Mouse (Mus musculus): ENCODE data around the gene Csf2rb2.
"Not testable (repeated sequence)": the region's sequence is repeated elsewhere in the genome, so short reads cannot be mapped to it uniquely, and the experiment has no call there.

Csf2rb2 gene

DNA sequence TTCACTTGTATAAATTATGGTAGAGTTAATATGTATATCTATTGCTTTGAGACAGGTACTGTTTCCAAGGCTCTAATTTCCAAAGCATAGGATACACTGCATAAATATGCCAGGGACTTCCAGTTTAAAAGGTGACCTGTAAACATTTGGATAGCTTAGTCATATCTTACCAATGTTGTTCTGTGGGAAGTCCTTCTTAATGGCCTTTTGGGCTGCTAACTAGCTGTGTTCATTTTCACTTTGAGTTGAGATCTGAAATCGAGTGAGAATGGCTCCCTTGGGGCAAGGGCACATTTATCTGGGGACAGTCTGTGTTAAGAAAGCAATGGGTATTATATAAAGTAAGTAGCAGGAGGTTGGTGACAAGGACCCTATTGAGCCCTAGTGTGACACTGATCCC is 17.8 kb upstream of the Csf2rb2 start:
- in situ Hi-C loops (cut with MboI; ENCODE audit: low pct_unique_long_range_greater_than_20kb in 1 of 2, low sequenced_read_pairs in 2 of 2, unreplicated experiment in 1 of 2) = loop anchor here in 1 of 2 experiments (10.0 kb wide), 1 partner anchor 59 kb away; no protein-coding TSS in a partner anchor

- in situ Hi-C loops (cut with MboI; ENCODE audit: low pct_unique_long_range_greater_than_20kb in 1 of 2, low sequenced_read_pairs in 2 of 2, unreplicated experiment in 1 of 2) = loop anchor here in 1 of 2 experiments (10.0 kb wide), 1 partner anchor 56 kb away; no protein-coding TSS in a partner anchor
Measured at GRCm38 (mm10) chr15:78320825-78321496, 15.4 kb upstream of the Csf2rb2 start.

GRCm38 (mm10) chr15:78318338-78319171 is 13.0 kb upstream of the Csf2rb2 start:
- in situ Hi-C loops (cut with MboI; ENCODE audit: low pct_unique_long_range_greater_than_20kb in 1 of 2, low sequenced_read_pairs in 2 of 2, unreplicated experiment in 1 of 2) = not testable (repeated sequence)

GRCm38 (mm10) chr15:78313659-78314058 is 8.1 kb upstream of the Csf2rb2 start:
- in situ Hi-C loops (cut with MboI; ENCODE audit: low pct_unique_long_range_greater_than_20kb in 1 of 2, low sequenced_read_pairs in 2 of 2, unreplicated experiment in 1 of 2) = not testable (repeated sequence)

DNA sequence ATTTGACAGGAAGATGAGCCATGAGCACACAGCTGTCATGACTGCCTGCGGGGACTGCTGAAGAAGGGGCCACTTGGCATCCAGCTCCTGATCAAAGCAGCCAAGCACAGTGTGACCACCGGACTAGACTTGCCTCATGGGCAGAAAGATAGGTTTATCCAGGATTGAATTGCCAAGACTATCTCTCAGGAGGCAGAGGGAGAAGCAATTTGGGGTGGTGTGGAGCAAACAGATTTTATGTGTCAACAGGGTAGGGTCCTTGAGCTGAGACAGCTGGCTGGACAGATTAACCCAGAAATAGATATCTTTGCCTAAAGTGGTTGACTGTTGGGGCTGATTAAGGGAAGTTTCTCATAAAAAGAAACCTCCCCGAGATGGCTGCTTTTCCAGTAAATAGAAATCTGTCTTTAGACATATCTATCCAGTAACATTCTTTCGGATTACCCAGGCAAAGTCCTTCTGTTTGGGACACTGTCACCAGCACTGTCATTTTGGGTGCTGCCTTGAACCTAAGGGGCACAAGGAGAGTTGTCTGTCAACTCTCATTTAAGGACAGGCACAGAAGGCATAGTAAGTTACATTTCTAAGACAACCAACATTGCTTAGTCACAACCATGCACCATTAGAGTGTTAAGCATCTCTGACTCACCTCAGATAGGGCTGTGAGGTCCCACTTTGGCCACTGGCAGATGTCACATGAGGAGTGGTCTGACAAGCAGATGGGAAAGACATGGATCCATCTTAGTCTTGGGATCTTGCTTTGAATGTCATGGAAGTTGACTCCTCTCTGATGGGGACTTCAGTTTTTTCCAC is 7.1 kb upstream of the Csf2rb2 start:
- in situ Hi-C loops (cut with MboI; ENCODE audit: low pct_unique_long_range_greater_than_20kb in 1 of 2, low sequenced_read_pairs in 2 of 2, unreplicated experiment in 1 of 2) = not testable (repeated sequence)

DNA sequence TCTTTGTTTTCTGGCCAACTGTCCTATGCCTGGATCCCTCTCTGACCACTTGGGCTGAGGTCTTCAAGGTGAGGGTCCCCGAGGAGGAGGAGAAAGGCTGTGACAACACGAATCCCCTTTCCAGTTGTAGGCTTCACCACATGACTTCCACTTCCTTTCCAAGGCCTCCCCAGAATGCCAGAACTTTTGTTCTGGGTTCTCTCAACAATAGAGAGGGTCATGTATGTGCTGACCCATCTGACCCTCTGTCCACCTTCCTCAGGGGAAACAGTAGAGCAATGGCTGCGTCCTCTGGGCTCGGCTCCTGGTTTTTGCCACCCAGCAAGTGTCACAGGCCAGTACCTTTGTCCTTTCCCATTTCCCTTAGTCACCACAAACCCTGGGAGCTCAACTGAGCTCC is 5.5 kb upstream of the Csf2rb2 start:
- in situ Hi-C loops (cut with MboI; ENCODE audit: low pct_unique_long_range_greater_than_20kb in 1 of 2, low sequenced_read_pairs in 2 of 2, unreplicated experiment in 1 of 2) = no loop called here

DNA sequence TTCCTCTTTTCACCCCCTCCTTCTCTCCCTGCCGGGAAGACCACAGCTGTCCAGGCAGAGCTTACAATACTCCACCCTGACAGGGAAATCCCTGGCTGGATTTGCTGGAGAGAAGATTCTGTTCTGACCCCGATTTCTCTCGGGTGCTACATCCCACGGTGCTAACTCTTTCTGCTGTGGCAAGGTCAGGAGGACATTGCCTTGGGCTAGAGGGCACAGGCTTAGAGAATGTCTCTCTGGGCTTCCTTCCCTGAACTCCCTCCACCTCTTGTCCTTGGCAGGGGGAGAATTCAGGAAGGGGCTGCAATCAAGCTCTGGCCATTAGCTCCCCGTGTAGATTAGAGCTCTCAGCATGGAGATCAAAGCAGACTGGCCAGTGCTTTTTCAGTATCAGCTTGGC is 4.3 kb upstream of the Csf2rb2 start:
- in situ Hi-C loops (cut with MboI; ENCODE audit: low pct_unique_long_range_greater_than_20kb in 1 of 2, low sequenced_read_pairs in 2 of 2, unreplicated experiment in 1 of 2) = no loop called here

DNA sequence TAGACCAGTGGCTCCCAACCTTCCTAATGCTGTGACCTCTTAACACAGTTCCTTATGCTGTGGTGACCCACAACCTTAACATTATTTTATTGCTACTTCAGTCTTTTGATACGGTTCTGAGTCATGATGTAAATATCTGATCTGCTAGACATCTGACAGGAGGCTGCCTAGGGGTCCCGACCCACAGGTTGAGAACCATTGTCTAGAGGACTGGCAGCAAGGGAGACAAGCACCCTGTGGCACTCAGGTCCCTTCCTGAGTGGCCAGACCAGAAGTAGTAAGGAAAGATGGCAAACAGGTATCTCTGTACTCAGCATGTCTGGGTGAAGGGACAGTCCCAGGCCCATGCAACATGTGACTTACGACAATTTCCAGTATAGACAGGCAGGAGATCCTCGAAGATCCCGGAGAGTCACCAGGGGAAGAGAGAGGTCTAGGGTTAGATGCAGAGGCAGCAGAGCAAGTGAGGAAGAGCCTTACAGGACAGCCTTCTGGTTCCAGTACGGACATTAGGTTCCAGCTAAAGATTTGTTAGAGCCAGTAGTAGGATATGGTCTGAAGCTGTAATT is 1.8 kb downstream of the Csf2rb2 start:
- in situ Hi-C loops (cut with MboI; ENCODE audit: low pct_unique_long_range_greater_than_20kb in 1 of 2, low sequenced_read_pairs in 2 of 2, unreplicated experiment in 1 of 2) = no loop called here

GRCm38 (mm10) chr15:78302718-78303117 is 2.8 kb downstream of the Csf2rb2 start:
- in situ Hi-C loops (cut with MboI; ENCODE audit: low pct_unique_long_range_greater_than_20kb in 1 of 2, low sequenced_read_pairs in 2 of 2, unreplicated experiment in 1 of 2) = no loop called here

DNA sequence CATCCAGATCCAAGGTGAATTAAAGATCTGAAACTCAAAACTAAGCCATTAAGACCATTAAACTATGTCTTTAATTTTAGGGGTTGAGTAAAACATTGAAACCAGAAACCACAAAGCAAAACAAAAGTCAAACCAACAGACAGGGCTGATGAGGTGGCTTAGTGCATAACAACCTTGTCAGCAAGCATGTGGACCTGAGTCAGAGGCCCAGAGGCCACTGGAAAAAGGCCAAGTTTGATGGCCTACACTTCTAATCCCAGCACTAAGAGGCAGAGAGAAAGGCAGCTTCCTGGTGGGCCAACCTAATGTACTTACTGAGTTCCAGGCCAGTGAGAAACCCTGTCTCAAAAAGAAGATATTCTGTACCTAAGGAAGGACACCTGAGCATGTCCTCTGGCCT is 4.7 kb downstream of the Csf2rb2 start:
- in situ Hi-C loops (cut with MboI; ENCODE audit: low pct_unique_long_range_greater_than_20kb in 1 of 2, low sequenced_read_pairs in 2 of 2, unreplicated experiment in 1 of 2) = no loop called here

DNA sequence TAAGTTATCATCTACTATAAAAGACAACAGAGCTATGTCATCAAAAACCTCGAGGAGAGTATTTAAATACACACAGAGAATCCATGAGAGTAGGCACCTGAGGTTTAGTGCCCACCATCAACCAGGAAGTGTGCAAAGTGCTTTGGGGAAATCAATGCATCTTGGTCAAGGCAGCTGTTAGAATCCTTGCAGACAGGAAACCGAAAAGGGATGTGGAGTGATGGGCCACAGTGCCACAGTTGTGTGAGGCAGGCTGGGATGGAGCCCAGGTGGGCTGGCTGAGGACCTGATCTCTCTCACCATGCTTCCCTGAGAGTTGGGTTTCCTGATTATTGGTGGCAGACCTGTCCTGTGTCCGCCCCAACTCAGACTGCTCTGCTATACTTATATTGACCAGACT is 5.9 kb downstream of the Csf2rb2 start:
- in situ Hi-C loops (cut with MboI; ENCODE audit: low pct_unique_long_range_greater_than_20kb in 1 of 2, low sequenced_read_pairs in 2 of 2, unreplicated experiment in 1 of 2) = no loop called here

DNA sequence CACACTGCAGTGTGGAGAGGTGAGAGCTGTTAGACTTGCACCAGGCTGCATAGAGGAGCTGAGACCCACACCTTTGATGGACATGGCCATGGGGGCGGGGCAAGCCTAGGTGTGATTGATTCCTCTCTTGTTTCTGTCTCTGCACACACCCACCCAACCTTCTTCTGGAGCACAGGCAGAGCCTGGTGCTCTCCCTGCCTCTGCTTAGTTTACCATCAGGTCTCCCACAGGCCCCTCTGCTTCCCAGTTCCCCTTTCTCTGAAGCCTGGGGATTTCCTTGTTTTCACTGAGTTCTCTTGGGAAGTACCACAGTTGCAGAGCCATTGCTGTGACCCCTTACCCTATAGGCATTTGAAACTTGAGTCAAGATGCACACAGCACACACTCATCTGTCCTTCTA is 7.0 kb downstream of the Csf2rb2 start:
- in situ Hi-C loops (cut with MboI; ENCODE audit: low pct_unique_long_range_greater_than_20kb in 1 of 2, low sequenced_read_pairs in 2 of 2, unreplicated experiment in 1 of 2) = no loop called here

DNA sequence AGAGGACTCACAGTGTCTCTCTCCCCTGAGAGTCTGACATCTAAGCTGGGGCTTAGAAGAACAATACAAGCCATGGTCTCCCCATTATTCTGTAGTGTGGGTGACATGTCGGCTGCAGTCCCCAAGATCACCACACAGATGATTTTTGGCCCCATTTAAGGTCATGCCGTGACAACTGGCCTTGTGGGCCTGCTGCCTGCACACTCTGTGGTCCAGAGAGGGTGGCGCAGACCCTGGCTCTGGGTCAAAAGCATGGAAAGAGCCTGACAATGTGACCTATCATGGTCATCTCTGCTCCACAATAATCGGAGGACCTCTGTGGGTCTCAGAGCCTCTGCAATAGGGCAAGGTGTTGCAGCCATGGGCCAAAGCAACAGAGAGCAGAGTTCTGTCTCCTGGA is 11.8 kb downstream of the Csf2rb2 start:
- in situ Hi-C loops (cut with MboI; ENCODE audit: low pct_unique_long_range_greater_than_20kb in 1 of 2, low sequenced_read_pairs in 2 of 2, unreplicated experiment in 1 of 2) = no loop called here

DNA sequence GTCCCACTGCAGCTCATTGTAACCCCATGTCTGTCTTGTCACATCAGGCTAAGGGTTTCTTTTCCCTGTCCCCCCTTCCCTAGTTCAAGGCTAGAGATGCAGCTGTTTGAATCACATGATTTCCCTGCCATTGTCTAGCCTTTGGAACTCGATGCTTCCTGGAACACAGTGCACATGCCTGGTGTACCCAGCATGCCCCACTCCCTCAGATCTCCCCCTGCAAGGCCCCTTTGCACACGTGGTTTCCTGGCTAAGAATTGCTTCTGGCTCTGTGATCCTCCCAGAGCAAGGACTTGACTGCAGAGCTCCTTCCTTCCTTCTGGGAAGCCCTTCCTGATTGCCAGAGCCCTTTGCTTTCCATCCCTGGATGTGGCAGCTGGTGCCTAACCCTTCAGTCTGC is 12.3 kb downstream of the Csf2rb2 start:
- in situ Hi-C loops (cut with MboI; ENCODE audit: low pct_unique_long_range_greater_than_20kb in 1 of 2, low sequenced_read_pairs in 2 of 2, unreplicated experiment in 1 of 2) = not testable (repeated sequence)

- in situ Hi-C loops (cut with MboI; ENCODE audit: low pct_unique_long_range_greater_than_20kb in 1 of 2, low sequenced_read_pairs in 2 of 2, unreplicated experiment in 1 of 2) = not testable (repeated sequence)
Measured at GRCm38 (mm10) chr15:78289775-78290174, 15.7 kb downstream of the Csf2rb2 start.

DNA sequence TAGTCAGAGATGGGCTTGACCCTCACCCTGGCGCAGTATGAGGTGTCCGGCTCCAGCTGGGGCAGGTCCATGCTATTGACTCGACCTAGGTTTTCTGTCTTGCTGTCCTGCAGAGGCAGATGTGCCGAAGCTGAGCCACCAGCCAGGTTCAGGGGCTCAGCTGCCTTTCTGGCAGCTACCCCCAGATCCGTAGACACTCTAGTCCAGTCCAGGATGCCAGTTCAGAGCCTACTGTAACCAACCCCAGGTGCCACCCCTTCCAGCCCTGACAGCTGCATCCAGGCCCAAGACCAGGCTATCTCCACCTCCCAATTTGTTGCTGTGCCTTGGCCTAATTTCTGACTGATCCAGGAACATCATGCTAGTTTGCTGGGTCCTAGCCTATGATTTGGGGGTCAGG is 17.6 kb downstream of the Csf2rb2 start:
- in situ Hi-C loops (cut with MboI; ENCODE audit: low pct_unique_long_range_greater_than_20kb in 1 of 2, low sequenced_read_pairs in 2 of 2, unreplicated experiment in 1 of 2) = no loop called here

DNA sequence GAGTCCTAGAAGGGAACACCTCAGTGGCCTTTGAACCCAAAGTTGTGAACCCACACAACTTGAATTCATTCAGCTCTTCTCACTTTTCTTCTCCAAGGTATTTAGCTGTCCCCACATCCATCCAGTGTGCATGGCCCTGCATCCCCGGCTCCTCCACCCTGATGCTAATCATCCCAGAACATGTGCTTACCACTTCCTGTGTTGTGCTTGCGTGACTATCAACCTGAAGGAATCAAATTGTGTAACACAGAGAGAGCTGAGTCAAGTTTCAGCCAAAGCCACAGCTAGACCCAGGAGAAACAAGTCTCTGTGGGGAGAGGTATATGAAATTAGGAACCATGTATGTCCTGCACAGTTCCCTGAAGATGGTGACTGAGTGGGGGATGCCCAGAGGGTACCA is 27.2 kb downstream of the Csf2rb2 start:
- in situ Hi-C loops (cut with MboI; ENCODE audit: low pct_unique_long_range_greater_than_20kb in 1 of 2, low sequenced_read_pairs in 2 of 2, unreplicated experiment in 1 of 2) = no loop called here

DNA sequence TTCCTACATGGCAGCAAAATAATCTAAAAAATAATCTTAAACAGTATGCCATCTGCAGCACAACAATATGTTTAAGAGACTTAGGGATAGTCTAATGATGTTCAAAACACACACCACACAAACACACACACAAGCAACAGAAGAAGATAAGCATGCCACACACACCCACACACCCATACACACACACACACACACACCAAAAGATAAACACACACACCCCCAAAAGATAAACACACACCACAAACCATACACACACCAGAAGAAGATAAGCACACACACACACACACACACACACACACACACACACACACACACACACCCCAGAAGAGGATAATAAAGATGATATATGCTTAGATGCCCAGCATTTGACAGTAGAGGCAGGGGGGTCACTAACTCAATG is 34.3 kb downstream of the Csf2rb2 start:
- in situ Hi-C loops (cut with MboI; ENCODE audit: low pct_unique_long_range_greater_than_20kb in 1 of 2, low sequenced_read_pairs in 2 of 2, unreplicated experiment in 1 of 2) = no loop called here

DNA sequence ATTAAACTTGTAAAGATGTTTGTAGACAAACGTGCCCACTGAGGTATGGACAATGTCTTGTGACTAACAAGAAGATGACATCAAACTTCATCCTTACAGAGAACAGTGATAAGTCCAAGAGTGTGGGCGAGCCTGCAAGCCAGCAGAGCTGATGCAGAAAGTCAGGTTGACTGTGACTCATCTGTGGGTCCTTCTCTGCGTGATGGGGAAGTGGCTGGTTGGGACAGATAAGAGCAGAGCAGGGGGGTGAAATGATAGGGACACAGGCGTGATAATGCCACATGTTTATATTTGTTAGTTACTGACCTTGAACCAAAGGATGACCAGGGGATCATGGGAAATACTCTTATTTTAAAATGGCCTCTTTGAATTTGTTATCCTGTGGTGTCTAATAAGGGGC is 37.7 kb downstream of the Csf2rb2 start:
- in situ Hi-C loops (cut with MboI; ENCODE audit: low pct_unique_long_range_greater_than_20kb in 1 of 2, low sequenced_read_pairs in 2 of 2, unreplicated experiment in 1 of 2) = loop anchor here in 1 of 2 experiments (10.0 kb wide), 1 partner anchor 57 kb away; the partner anchor contains the start of gene Csf2rb
